ENCODE assay signal across 8 mouse cellular contexts in genomic region chr10:121504973-121505911, GRCm38 (mm10). TPM values are rescaled to one million over a fixed set of nuclear protein-coding genes. Genes with fewer than 3 reads are reported as not detected.
DNase-seq lines count a peak whose midpoint lies in the region; ATAC-seq and TF ChIP-seq lines count a peak whose summit lies in the region.

No protein-coding gene starts in this region.

- no peaks in the 10 kb centered on the region for H3K27me3 ChIP-seq in lung, embryonic 14.5 days (ENCODE audit: insufficient read depth, low read length)

- no peaks in the 10 kb centered on the region for H3K9me3 ChIP-seq in lung, embryonic 14.5 days (ENCODE audit: low read depth, low read length)

- peak; percentile 68 to 69 for ATAC-seq in hematopoietic stem cell, adult 5-6 weeks (replicated peaks in 1 of 2; ENCODE audit: insufficient read depth in 1 of 2, low FRiP score in 2 of 2, low TSS enrichment in 1 of 2, low read depth in 1 of 2, poor library complexity in 2 of 2, severe bottlenecking in 2 of 2)
- peak; percentile 74; the same call in 1 of the 2 replicates for ATAC-seq in lung, embryonic 14.5 days (ENCODE audit: insufficient read depth)
- peak; percentile 56 for ATAC-seq in neutrophil, adult 5-6 weeks (ENCODE audit: extremely low read depth, insufficient number of reproducible peaks, low FRiP score, poor library complexity, severe bottlenecking)

- TF ChIP-seq CTCF in lung, embryonic 14.5 days (IDR thresholded peaks at IDR 0.05; ENCODE audit: low read depth): no peak

- WGBS in lung, embryonic 14.5 days: 17% methylated on average over 35 of the region's 35 CpGs

- peak overlapping the region; percentile 38 for H3K9ac ChIP-seq in lung, embryonic 14.5 days

- DNase-seq in Muller cell, postnatal 12 days (ENCODE audit: inconsistent ontology term): peak; percentile 62
- DNase-seq in cerebellum, postnatal 14 days: peak; percentile 90 to 92
- DNase-seq in frontal cortex, postnatal 10 days (ENCODE audit: low spot score in 2 of 2): peak; percentile 69 to 78
- DNase-seq in layer of hippocampus, adult 9-11 months: peak; percentile 84
- peak; percentile 86 for DNase-seq in lung, embryonic 14.5 days
- DNase-seq in testis, postnatal 14 days (ENCODE audit: low spot score): peak; percentile 78

- peak overlapping the region; percentile 66 for H3K4me2 ChIP-seq in lung, embryonic 14.5 days

- peak overlapping the region; percentile 68 for H3K27ac ChIP-seq in lung, embryonic 14.5 days (ENCODE audit: low read depth)

- no peaks in the 10 kb centered on the region for H3K36me3 ChIP-seq in lung, embryonic 14.5 days (ENCODE audit: insufficient read depth)

- H3K4me3 ChIP-seq in lung, embryonic 14.5 days (ENCODE audit: low read depth, low read length): peak overlapping the region; percentile 36

- peaks cover 21% of the 10 kb centered on the region for H3K4me1 ChIP-seq in lung, embryonic 14.5 days (ENCODE audit: insufficient read depth)

RNA-seq across cellular contexts. Expression of gene Rassf3, which starts 29.1 kb away (rescaled TPM):
- total RNA-seq in hematopoietic stem cell, adult 5-6 weeks (2017): 19.2 and 21.7 TPM in 2 replicates
- polyA plus RNA-seq in lung, embryonic 14.5 days (2014; fragmentation: Nextera tagmentation; extraction: Ambion mirVana): 19.8 and 21.0 TPM in 2 replicates
- 173 and 189 TPM in 2 replicates for total RNA-seq in neutrophil, adult 5-6 weeks (2017)

Comparison
In these comparisons a context has a peak if more than half of its experiments do, and no peak if none do; other contexts are left out.
1. Peak in every context shown above with its lines: DNase-seq, ATAC-seq, H3K4me3 ChIP-seq and H3K27ac ChIP-seq.